Mouse (Mus musculus): ENCODE measurements at regions not wholly inside any gene's neighbourhood (a gene's known extent, or its start where the extent isn't known, plus 50 kb on each side); places are given as distances from the start of the nearest gene placed in this dataset.

DNA sequence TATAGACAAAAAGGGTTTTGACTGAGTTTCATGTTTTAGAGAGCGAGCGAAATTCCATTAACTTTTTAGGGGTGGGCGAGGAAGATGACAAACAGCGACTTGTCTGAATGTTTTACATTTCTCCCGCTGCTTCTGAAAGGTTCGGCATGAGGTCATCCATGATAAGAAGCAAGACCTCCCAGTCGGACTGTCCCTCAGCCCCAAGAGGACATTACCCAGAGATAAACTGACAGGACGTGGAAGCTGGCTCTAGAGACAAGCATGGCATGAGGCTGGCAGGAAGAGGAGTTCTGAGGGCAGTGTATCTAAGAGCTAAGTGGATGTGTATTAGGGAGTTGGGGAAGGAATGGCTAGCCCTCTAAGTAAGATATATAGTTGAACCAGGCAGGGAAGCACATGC is 104.5 kb upstream of the Pkdcc start:
- H3K4me2 ChIP-seq (ENCODE audit: insufficient read depth, low read depth, poor library complexity, severe bottlenecking) = no peak overlapping the region
- no peak overlapping the region for H3K27ac ChIP-seq (ENCODE audit: insufficient read depth, low read depth)
- TF ChIP-seq RCOR1 (conservative IDR thresholded peaks at IDR 0.05; ENCODE audit: low read depth, low read length) = no peak
- TF ChIP-seq CHD2 (IDR thresholded peaks at IDR 0.05; ENCODE audit: low read length) = no peak
- TF ChIP-seq ELF1 (IDR thresholded peaks at IDR 0.05; ENCODE audit: low read depth, low read length) = no peak
- TF ChIP-seq ETS1 (conservative IDR thresholded peaks at IDR 0.05; ENCODE audit: low read depth, low read length) = no peak
- no peak for TF ChIP-seq RAD21 (IDR thresholded peaks at IDR 0.05; ENCODE audit: low read depth, low read length)
- TF ChIP-seq MYC (IDR thresholded peaks at IDR 0.05; ENCODE audit: low read depth, low read length) = no peak
- TF ChIP-seq NELFE (IDR thresholded peaks at IDR 0.05; ENCODE audit: low read depth, low read length) = no peak
- TF ChIP-seq KAT2A (IDR thresholded peaks at IDR 0.05; ENCODE audit: insufficient replicate concordance, low read length) = no peak
- TF ChIP-seq SIN3A (IDR thresholded peaks at IDR 0.05; ENCODE audit: low read length) = no peak
- no peak for TF ChIP-seq POLR2A (IDR thresholded peaks at IDR 0.05; ENCODE audit: low read depth, low read length)
- TF ChIP-seq TCF12 (IDR thresholded peaks at IDR 0.05; ENCODE audit: low read depth, low read length) = no peak
- TF ChIP-seq JUN (IDR thresholded peaks at IDR 0.05; ENCODE audit: insufficient read depth, low read depth, low read length) = no peak
- TF ChIP-seq EP300 (IDR thresholded peaks at IDR 0.05; ENCODE audit: low read length) = no peak
- no peak for TF ChIP-seq MEF2A (IDR thresholded peaks at IDR 0.05; ENCODE audit: borderline replicate concordance, low read depth, low read length)
- no peak for TF ChIP-seq TBP (conservative IDR thresholded peaks at IDR 0.05; ENCODE audit: low read depth, low read length)
- no peak for TF ChIP-seq ZMIZ1 (IDR thresholded peaks at IDR 0.05; ENCODE audit: low read depth, low read length)
- no peak for TF ChIP-seq CHD1 (IDR thresholded peaks at IDR 0.05; ENCODE audit: low read depth, low read length)

GRCm38 (mm10) chr17:83115146-83115545 is 99.9 kb upstream of the Pkdcc start:
- dilution Hi-C loops (cut with MboI; ENCODE audit: extremely low pct_ligation_motif_present, extremely low pct_unique_long_range_greater_than_20kb, low sequenced_read_pairs) (no loop called here), in situ Hi-C loops (cut with MboI; ENCODE audit: low pct_ligation_motif_present, low pct_unique_long_range_greater_than_20kb, low sequenced_read_pairs) (no loop called here)
- no peaks in the 10 kb centered on the region for H3K4me1 ChIP-seq (ENCODE audit: control insufficient read depth in 1 of 2, insufficient read depth in 2 of 2)
- H3K9ac ChIP-seq (ENCODE audit: insufficient read depth, low read depth) = no peak overlapping the region
- TF ChIP-seq CHD1 (IDR thresholded peaks at IDR 0.05; ENCODE audit: low read depth, low read length) (no peak), POLR2AphosphoS2 (IDR thresholded peaks at IDR 0.05; ENCODE audit: low read depth, low read length) (no peak), ZKSCAN1 (IDR thresholded peaks at IDR 0.05; ENCODE audit: borderline replicate concordance, low read depth, low read length) (no peak), UBTF (IDR thresholded peaks at IDR 0.05; ENCODE audit: low read depth, low read length) (no peak), JUN (IDR thresholded peaks at IDR 0.05; ENCODE audit: insufficient read depth, low read depth, low read length) (no peak), CTCF (conservative IDR thresholded peaks at IDR 0.05 in 1 of 2, IDR thresholded peaks at IDR 0.05 in 1 of 2; ENCODE audit: low read depth in 2 of 2, low read length in 2 of 2) (no peak), USF2 (conservative IDR thresholded peaks at IDR 0.05; ENCODE audit: low read depth, low read length) (no peak), GABPA (IDR thresholded peaks at IDR 0.05; ENCODE audit: insufficient replicate concordance, low read depth, low read length) (no peak), IRF4 (IDR thresholded peaks at IDR 0.05; ENCODE audit: low read depth, low read length) (no peak), MEF2A (IDR thresholded peaks at IDR 0.05; ENCODE audit: borderline replicate concordance, low read depth, low read length) (no peak), KAT2A (IDR thresholded peaks at IDR 0.05; ENCODE audit: insufficient replicate concordance, low read length) (no peak), HCFC1 (IDR thresholded peaks at IDR 0.05; ENCODE audit: low read depth, low read length) (no peak), E2F4 (IDR thresholded peaks at IDR 0.05; ENCODE audit: insufficient replicate concordance, low read depth, low read length) (no peak), MYC (IDR thresholded peaks at IDR 0.05; ENCODE audit: low read depth, low read length) (no peak)
- H3K27ac ChIP-seq (ENCODE audit: insufficient read depth, low read depth) = no peak overlapping the region
- H3K27me3 ChIP-seq (replicated peaks) = no peaks in the 10 kb centered on the region
- no peaks in the 10 kb centered on the region for H3K9me3 ChIP-seq (replicated peaks; ENCODE audit: low read length)
- no peaks in the 10 kb centered on the region for H3K79me2 ChIP-seq (replicated peaks; ENCODE audit: control insufficient read depth, extremely low read depth, insufficient read depth, poor library complexity, severe bottlenecking)
- H3K4me3 ChIP-seq (replicated peaks in 1 of 3; ENCODE audit: low read depth in 2 of 3, low read length in 2 of 3, poor library complexity in 1 of 3) = no peak overlapping the region
- no peaks in the 10 kb centered on the region for H3K36me3 ChIP-seq (replicated peaks in 1 of 2; ENCODE audit: control insufficient read depth in 1 of 2, insufficient read depth in 1 of 2, low read length in 1 of 2)
- no peak for DNase-seq (ENCODE audit: extremely low read depth)
- no peak overlapping the region for H3K4me2 ChIP-seq (ENCODE audit: insufficient read depth, low read depth, poor library complexity, severe bottlenecking)

More for the DNA sequence above, 104.5 kb upstream of the Pkdcc start:
- Histone ChIP-seq H3K27me3 (replicated peaks) (no peaks in the 10 kb centered on the region), H3K79me2 (replicated peaks; ENCODE audit: control insufficient read depth, extremely low read depth, insufficient read depth, poor library complexity, severe bottlenecking) (no peaks in the 10 kb centered on the region), H3K36me3 (replicated peaks in 1 of 2; ENCODE audit: control insufficient read depth in 1 of 2, insufficient read depth in 1 of 2, low read length in 1 of 2) (no peaks in the 10 kb centered on the region), H3K4me1 (ENCODE audit: control insufficient read depth in 1 of 2, insufficient read depth in 2 of 2) (no peaks in the 10 kb centered on the region), H3K9me3 (replicated peaks; ENCODE audit: low read length) (no peaks in the 10 kb centered on the region), H3K4me3 (replicated peaks in 1 of 3; ENCODE audit: low read depth in 2 of 3, low read length in 2 of 3, poor library complexity in 1 of 3) (no peak overlapping the region), H3K9ac (ENCODE audit: insufficient read depth, low read depth) (no peak overlapping the region)
- in situ Hi-C loops (cut with MboI; ENCODE audit: low pct_ligation_motif_present, low pct_unique_long_range_greater_than_20kb, low sequenced_read_pairs) (no loop called here), dilution Hi-C loops (cut with MboI; ENCODE audit: extremely low pct_ligation_motif_present, extremely low pct_unique_long_range_greater_than_20kb, low sequenced_read_pairs) (no loop called here)
- DNase-seq (ENCODE audit: extremely low read depth) = no peak

All from CH12.LX (cell line).